Mouse (Mus musculus) cerebellum, adult 2 months (tissue): ENCODE data around the gene Sec14l1.

Experiments used
- CTCF ChIP-seq: fragments of 200-500 bp; IDR thresholded peaks from 2 replicates; pipeline ENCODE4 v1.5.1; 2011; ENCODE audit warnings: low read depth, mild to moderate bottlenecking, control low read depth, low read length, moderate library complexity, borderline replicate concordance; ENCODE audit not compliant: insufficient read depth
- POLR2A ChIP-seq: fragments of 200-500 bp; IDR thresholded peaks from 2 replicates; pipeline ENCODE4 v1.6.1; 2011; ENCODE audit warnings: low read length, control low read depth, borderline replicate concordance; ENCODE audit not compliant: insufficient read depth

GRCm38 (mm10) chr11:117112649-117113051 lies 2.3 kb upstream of the Sec14l1 start:
- no peak for TF ChIP-seq POLR2A
- no peak for TF ChIP-seq CTCF
